Mouse (Mus musculus): Measurements from ENCODE around the gene Aco2.
A peak's percentile ranks its signal among the peaks of the same experiment; 100 is the strongest.

- TF ChIP-seq CTCF (IDR thresholded peaks at IDR 0.05; ENCODE audit: low read depth) (no peak), EP300 (IDR thresholded peaks at IDR 0.05; ENCODE audit: low read depth) (peak; percentile 13; the same call in 1 of the 2 replicates)
These were observed 12.5 kb upstream of the Aco2 start for GRCm38 (mm10) chr15:81859330-81860255.

Data from liver, postnatal 0 days (tissue).